Mouse (Mus musculus): ENCODE data around the gene Hif1an. TPM values are rescaled to one million over a fixed set of nuclear protein-coding genes. Genes with fewer than 3 reads are reported as not detected.

Hif1an gene
- polyA plus RNA-seq, 1 experiment from 2014 or later, result 35.4 TPM

DNA sequence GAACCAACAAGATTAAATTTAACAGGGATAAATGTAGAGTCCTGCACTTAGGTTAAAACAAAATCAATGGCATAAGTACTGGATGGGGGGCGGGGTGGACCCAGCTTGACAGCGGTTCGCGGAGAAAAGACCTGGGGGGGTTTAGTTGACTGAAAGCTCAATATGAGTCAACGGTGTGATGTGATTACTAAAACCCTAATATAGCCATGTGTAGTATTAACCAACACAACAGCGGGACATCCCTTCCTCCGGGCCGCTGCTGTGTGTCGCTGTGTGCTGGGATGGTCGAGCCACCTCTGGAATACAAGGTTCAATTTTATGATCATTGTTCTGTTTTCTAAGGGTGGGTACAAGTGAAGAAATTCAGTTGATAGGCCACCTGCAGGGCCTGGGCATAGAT is 19.5 kb downstream of the Hif1an start:
- no peaks in the 10 kb centered on the region for H3K4me1 ChIP-seq
- H3K4me3 ChIP-seq, result no peak overlapping the region
- H3K27ac ChIP-seq, result no peak overlapping the region
- DNase-seq (ENCODE audit: low spot score), result no peak
- H3K36me3 ChIP-seq, result no peaks in the 10 kb centered on the region
- 84% methylated on average over 10 of the region's 10 CpGs for WGBS
- H3K27me3 ChIP-seq (ENCODE audit: insufficient read depth, poor library complexity, severe bottlenecking), result peaks cover 41% of the 10 kb centered on the region
- no peaks in the 10 kb centered on the region for H3K9me3 ChIP-seq

DNA sequence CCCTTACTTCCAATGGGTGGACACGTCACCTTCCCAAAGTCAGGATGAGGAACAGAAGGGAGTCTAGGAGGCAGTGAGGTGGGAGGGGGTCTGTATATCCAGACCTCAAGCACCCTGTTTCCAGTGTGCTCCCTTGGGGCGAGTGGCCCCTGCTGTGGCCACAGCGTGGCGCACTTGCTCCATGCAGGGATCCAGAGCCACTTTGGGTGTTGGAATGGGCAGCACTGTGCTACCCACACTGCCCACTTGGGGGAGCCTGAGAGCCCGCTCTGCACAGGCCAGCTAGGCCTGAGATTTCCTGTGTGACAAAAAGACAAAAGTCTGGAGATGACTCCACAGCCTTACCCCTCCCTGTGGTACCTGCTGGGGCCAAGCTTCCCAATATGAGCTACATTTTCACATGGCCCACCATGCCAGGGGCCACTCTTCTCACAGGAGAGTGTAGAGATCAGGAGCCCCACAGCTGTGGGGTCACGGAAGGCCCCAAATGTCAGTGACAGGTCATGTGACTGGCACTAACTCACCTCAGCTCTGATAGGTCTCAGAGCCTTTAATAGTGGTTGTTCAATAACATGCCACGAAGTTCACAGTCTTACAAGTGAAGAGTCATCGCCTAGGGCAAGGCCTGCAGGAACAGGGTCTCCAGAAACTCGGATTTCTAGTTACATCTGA is 20.1 kb downstream of the Hif1an start:
- 34% methylated on average over 9 of the region's 9 CpGs for WGBS

GRCm38 (mm10) chr19:44588036-44588435 is 25.4 kb downstream of the Hif1an start:
- Histone ChIP-seq H3K4me3 (no peak overlapping the region), H3K36me3 (no peaks in the 10 kb centered on the region), H3K27ac (no peak overlapping the region), H3K27me3 (ENCODE audit: insufficient read depth, poor library complexity, severe bottlenecking) (peaks cover 73% of the 10 kb centered on the region), H3K4me1 (no peaks in the 10 kb centered on the region), H3K9me3 (no peaks in the 10 kb centered on the region)
- no peak for DNase-seq (ENCODE audit: low spot score)
- WGBS, result 32% methylated on average over 4 of the region's 4 CpGs

More for the DNA sequence above, 20.1 kb downstream of the Hif1an start:
- Histone ChIP-seq H3K4me1 (no peaks in the 10 kb centered on the region), H3K4me3 (no peak overlapping the region), H3K9me3 (no peaks in the 10 kb centered on the region), H3K36me3 (no peaks in the 10 kb centered on the region), H3K27ac (no peak overlapping the region), H3K27me3 (ENCODE audit: insufficient read depth, poor library complexity, severe bottlenecking) (peaks cover 48% of the 10 kb centered on the region)
- peak; percentile 92 for DNase-seq (ENCODE audit: low spot score)

- Histone ChIP-seq H3K27me3 (ENCODE audit: insufficient read depth, poor library complexity, severe bottlenecking) (peaks cover 56% of the 10 kb centered on the region), H3K4me1 (no peaks in the 10 kb centered on the region), H3K27ac (no peak overlapping the region), H3K9me3 (no peaks in the 10 kb centered on the region), H3K4me3 (no peak overlapping the region), H3K36me3 (no peaks in the 10 kb centered on the region)
- WGBS, result 35% methylated on average over 7 of the region's 7 CpGs
- no peak for DNase-seq (ENCODE audit: low spot score)
These were observed 27.1 kb downstream of the Hif1an start for GRCm38 (mm10) chr19:44589591-44590223.

DNA sequence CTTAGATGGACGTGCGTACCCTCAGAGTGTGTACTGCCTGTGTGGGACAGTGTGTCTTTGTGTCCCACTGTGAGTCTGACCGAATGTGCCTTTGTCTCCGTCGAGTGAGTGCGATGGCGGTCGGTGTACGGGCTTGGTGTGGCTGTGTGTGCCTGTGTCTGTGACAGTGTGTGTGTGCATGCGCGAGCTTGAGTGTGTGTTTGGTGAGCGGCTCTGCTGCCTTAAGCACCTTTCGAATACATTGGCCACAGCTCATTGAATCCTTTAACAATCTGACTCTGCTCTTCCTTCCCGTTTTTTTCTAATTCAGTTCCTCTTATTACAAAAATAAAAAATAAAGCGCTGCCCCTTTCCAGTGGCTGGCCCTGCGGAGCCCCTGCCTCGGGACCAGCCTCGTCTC is 28.3 kb downstream of the Hif1an start:
- no peak overlapping the region for H3K4me3 ChIP-seq
- DNase-seq (ENCODE audit: low spot score), result no peak
- H3K27me3 ChIP-seq (ENCODE audit: insufficient read depth, poor library complexity, severe bottlenecking), result peaks cover 43% of the 10 kb centered on the region
- no peaks in the 10 kb centered on the region for H3K9me3 ChIP-seq
- 85% methylated on average over 18 of the region's 18 CpGs for WGBS
- H3K36me3 ChIP-seq, result no peaks in the 10 kb centered on the region
- H3K27ac ChIP-seq, result no peak overlapping the region
- no peaks in the 10 kb centered on the region for H3K4me1 ChIP-seq

DNA sequence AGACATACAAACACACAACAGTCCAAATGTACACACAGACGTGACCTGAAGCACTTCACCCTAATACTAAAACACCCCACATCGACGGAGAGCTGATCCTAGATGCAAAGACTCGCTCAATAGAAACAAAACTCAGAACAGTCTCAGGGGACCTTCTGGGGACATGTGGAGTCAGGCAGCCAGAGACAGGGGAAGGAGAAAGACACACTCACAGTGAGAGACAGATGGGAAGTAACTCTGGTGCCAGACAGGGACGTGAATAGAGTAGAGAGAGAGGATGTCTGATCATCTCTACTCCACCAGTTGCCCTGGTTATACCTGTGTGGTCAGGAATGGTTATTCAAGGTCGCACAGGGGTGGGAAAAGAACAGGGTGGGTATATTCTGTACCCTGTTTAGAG is 29.0 kb downstream of the Hif1an start:
- Histone ChIP-seq H3K27ac (no peak overlapping the region), H3K4me1 (no peaks in the 10 kb centered on the region), H3K27me3 (ENCODE audit: insufficient read depth, poor library complexity, severe bottlenecking) (peaks cover 37% of the 10 kb centered on the region), H3K9me3 (no peaks in the 10 kb centered on the region), H3K4me3 (no peak overlapping the region), H3K36me3 (no peaks in the 10 kb centered on the region)
- no peak for DNase-seq (ENCODE audit: low spot score)
- 83% methylated on average over 6 of the region's 6 CpGs for WGBS

DNA sequence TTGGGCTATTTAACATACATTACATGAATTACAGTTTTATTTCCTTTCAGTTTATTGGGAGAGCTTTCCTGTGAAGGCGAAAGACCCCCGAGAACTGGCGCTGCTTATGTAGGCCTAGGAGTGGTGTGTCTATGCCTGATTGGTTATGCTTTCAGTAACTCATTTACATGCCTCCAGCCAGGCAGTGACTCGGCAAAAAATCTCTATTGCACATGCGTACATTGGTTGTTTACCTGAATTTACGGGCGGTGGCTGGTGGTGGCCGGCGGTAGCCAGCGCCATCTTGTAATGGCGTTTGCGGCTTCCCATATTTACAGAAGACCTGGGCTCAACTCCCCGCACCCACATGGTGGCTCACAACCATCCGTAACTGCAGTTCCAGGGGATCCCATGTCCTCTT is 31.5 kb downstream of the Hif1an start:
- Histone ChIP-seq H3K27ac (no peak overlapping the region), H3K4me1 (peaks cover 7% of the 10 kb centered on the region), H3K4me3 (no peak overlapping the region), H3K9me3 (no peaks in the 10 kb centered on the region), H3K36me3 (no peaks in the 10 kb centered on the region), H3K27me3 (ENCODE audit: insufficient read depth, poor library complexity, severe bottlenecking) (peaks cover 24% of the 10 kb centered on the region)
- WGBS, result 91% methylated on average over 14 of the region's 14 CpGs
- no peak for DNase-seq (ENCODE audit: low spot score)

GRCm38 (mm10) chr19:44618166-44618565 is 55.5 kb downstream of the Hif1an start:
- H3K9me3 ChIP-seq, result no peaks in the 10 kb centered on the region
- no peaks in the 10 kb centered on the region for H3K36me3 ChIP-seq
- no peaks in the 10 kb centered on the region for H3K4me1 ChIP-seq
- no peak overlapping the region for H3K27ac ChIP-seq
- no peak for DNase-seq (ENCODE audit: low spot score)
- no peaks in the 10 kb centered on the region for H3K27me3 ChIP-seq (ENCODE audit: insufficient read depth, poor library complexity, severe bottlenecking)
- WGBS, result 60% methylated on average over 7 of the region's 7 CpGs
- no peak overlapping the region for H3K4me3 ChIP-seq

Other genes starting within 250 kb of the Hif1an start
- gene Scd4, start 229.8 kb upstream of the Hif1an start, polyA plus RNA-seq (2016; fragmentation: Nextera tagmentation; extraction: Ambion mirVana), result 0.06 and 0.16 TPM in 2 replicates
- 2.5 and 5.5 TPM in 2 replicates for gene Scd1, start 155.0 kb upstream of the Hif1an start, polyA plus RNA-seq (2016; fragmentation: Nextera tagmentation; extraction: Ambion mirVana)
- not detected in 2 replicates for gene Wnt8b, start 69.4 kb upstream of the Hif1an start, polyA plus RNA-seq (2016; fragmentation: Nextera tagmentation; extraction: Ambion mirVana)
- 1.0 and 1.9 TPM in 2 replicates for gene Sec31b, start 17.0 kb upstream of the Hif1an start, polyA plus RNA-seq (2016; fragmentation: Nextera tagmentation; extraction: Ambion mirVana)
- gene Gm20538, start 10.0 kb upstream of the Hif1an start, polyA plus RNA-seq (2016; fragmentation: Nextera tagmentation; extraction: Ambion mirVana), result not detected in 2 replicates
- 861 and 988 TPM in 2 replicates for gene Ndufb8, start 7.4 kb upstream of the Hif1an start, polyA plus RNA-seq (2016; fragmentation: Nextera tagmentation; extraction: Ambion mirVana)
- gene Pax2, start 193.2 kb downstream of the Hif1an start, polyA plus RNA-seq (2016; fragmentation: Nextera tagmentation; extraction: Ambion mirVana), result 0.20 TPM in 1 of 2 replicates, not detected in the other